Mouse (Mus musculus) neutrophil, adult 5-6 weeks (primary cell): Measurements from ENCODE around the gene Zfhx3. TPM values are rescaled to one million over a fixed set of nuclear protein-coding genes. Genes with fewer than 3 reads are reported as not detected.
A peak's percentile ranks its signal among the peaks of the same experiment; 100 is the strongest.

Experiments
- ATAC-seq: fragments of 151-379, 151-347 bp; 2 replicates; pipeline ENCODE4 v1.8.0; 2017; ENCODE audit warnings: mild to moderate bottlenecking, moderate TSS enrichment; ENCODE audit not compliant: insufficient number of reproducible peaks, poor library complexity, low FRiP score, severe bottlenecking; ENCODE audit errors: extremely low read depth
- total RNA-seq: library from RNA; stranded (forward); fragments of 200-1000 nt; gene quantifications from 2 replicates; pipeline ENCODE4 v1.2.3, GENCODE M21; 2017

Zfhx3 gene
- total RNA-seq, 1 experiment from 2014 or later = 1.7 TPM

DNA sequence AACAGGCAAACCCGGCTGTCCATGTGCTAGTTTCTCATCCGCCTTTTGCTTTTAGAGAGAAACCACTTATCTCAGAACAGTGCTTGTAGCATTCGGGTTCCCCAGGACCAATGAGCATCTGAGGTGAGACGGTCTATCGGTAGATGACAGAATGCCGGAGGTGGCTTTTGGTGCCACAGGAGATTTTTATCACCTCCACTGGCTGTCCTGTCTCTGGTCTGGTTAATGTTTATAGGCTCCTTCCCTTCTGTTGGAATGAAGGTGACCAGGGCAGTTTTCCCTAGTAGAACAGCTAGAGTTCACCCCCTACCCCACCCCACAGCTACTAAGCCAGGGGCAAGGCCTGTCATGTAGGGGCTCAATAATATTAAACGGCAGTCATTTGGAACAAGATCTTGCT lies 825.6 kb downstream of the Zfhx3 start:
- no peak for ATAC-seq

DNA sequence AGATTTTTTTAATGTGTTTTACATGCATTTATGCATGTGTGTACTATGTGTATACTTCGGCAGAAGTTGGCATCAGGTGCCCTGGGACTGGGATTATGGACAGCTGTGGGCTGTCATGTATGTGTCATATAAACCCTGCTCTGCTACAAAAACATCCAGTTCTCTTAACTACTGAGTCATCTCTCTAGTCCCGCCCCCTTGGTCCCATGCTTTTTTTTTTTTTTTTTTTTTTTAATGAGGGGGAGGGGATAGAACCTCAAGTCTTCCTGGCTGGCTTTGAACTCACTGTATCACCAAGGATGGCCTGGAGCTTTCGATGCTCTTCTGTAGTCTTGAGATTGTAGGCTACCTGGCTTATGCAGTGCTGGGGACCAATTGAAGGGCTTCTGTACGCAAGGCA lies 827.9 kb downstream of the Zfhx3 start:
- no peak for ATAC-seq

DNA sequence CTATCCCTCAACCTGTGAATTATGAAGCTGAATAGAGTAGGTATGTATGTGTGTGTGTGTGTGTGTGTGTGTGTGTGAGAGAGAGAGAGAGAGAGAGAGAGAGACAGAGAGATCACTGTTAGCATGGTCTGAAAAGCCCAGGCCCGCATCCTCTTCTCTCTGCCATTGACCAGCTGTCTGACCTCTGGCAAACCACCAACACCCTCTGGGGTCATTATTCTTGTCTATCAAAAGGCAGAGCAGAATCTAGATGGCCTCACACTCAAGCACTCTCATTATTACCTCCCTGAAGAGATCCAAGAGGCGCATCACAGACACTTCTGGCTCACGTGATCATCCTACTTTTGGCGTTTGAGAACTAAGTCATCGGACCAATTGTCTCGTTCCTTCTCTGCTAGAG lies 831.0 kb downstream of the Zfhx3 start:
- ATAC-seq = no peak

DNA sequence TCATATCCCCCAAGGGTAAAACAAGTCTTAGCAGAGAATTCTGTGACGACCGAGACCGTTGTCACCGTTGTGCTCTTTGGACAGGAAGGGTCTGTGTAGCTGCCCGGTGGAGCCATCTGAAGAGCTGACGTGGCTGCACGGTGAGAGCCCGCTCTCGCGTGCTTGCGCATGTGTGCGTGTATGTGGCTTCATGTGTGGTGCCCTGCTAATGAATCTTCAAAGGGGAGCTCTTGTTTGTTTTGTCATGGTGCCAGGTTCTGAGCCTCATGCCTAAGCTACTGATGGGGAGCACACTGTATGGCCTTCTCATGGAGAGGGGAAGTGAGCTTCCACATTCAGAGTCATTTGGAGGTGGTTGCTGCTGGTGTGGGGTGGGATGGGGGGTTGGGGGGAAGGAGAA lies 835.6 kb downstream of the Zfhx3 start:
- no peak for ATAC-seq

DNA sequence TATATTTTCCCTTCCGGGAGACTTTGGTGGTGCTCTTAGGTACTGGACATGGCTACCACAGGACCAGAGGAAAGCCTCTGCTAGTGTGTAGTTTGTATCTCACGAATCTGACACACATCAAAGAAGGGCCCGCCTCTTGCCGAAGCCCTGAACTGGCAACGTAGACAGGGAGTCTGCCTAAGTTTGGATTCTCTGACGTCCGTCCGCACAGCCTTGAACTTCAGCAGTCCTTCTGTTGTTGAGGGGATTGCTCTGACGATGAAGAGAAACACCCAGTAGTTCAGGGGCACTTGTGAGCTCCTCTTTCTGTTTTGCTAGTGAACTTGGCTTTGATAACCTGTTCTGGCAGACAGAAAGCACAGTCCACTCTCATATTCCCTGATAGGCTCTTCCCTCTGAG lies 836.1 kb downstream of the Zfhx3 start:
- no peak for ATAC-seq

DNA sequence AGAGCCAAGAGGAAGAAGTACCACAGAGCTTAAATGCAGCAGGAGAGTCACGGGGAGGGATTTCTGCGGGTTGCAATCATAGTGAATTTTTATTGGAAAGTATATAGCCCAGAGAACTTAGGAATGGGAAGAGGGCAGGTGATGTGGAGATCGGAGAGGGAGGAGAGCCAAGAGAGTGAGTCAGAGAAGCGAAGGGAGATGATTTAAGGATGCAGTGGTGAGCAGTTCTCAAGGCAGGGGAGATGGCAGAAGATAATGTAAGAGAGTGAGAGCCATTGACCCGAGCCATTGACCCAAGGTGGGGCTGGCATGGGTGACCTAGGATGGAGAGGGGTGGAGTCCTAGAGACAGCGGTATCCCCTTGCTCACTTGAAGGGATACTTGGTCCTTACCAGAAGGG lies 838.3 kb downstream of the Zfhx3 start:
- no peak for ATAC-seq

DNA sequence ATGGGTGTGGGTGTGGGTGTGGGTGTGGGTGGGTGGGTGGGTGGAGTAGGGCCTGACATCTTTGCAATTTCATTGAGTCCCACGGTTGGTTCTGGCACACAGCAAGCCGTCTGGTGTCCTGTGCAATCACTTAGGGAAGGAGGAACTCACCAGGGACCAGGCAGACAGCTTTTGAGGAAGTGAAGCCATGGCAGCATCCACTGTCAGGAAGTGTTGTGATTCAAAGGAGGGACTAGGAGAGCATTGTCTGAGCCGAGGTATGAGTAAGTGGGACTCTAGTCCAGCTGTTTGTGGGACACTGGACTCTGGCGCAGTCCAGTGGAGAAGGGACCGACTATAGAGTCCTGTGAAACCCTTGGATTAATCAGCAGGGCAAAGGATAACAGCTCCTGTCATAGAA lies 838.7 kb downstream of the Zfhx3 start:
- ATAC-seq = peak; percentile 67

DNA sequence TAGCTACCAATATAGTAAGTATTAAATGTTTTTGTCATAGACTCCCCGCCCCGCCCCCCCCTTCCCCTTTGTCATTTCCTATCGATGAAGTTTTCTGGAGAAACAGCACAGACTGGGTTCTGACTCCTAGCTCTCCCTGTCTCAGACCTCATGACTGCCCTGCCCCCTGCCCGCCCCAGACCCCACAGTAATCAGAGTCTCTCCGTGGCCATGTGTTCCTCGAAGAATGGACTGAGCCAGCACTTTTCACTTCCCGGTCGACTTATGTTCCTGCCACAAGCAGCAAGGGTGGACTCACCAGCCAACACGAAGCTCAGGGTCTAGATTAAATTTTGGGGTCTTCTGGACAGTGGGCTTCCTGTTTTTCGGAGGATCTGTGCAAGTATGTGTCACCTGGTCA lies 840.7 kb downstream of the Zfhx3 start:
- no peak for ATAC-seq

DNA sequence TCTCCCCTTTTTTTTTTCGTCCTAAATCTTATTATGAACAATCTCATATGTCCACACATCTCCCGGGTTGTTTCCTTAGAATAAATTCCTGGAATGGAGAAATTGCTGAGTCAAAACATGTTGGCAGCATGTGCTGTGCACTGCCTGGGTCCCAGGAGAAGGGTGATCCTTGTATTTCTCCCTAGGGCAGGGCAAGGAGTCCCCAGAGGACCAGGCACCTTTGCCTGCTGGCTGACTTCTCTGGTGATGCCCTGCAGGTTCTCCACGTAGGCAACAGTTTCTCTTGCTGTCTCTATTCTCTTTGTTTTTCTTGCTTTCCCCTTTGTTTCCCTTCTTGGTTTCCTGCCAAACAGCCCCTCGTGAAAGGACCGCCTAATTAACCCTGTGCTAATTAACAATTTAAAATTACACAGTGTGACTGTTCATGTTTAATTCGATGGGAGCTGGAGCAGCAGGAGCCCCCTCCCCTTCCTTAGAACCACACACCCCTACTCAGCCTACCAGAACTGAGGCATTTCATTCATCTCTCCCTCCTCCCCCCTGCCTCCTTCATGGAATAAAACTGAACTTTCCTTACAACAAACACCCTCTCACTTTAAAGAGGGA lies 845.8 kb downstream of the Zfhx3 start:
- no peak for ATAC-seq

DNA sequence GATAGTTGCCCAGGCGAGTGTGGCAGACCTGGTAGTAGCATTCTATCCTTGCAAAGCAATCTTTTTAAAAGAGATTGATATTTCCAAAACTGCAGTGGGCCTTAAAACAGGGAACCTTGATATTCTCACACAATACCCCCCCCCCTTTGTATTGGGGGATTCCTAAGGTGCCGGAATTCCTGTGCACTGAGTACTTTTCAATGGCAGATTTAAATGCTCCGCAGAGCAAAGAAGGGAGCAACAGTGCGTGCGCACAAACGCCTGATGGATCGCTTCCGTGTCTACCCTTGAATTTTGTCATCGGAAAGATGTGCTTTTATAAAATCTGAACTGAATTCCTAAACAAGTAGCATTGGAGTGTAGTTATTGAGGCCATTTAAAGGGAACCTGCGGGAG lies 846.3 kb downstream of the Zfhx3 start:
- ATAC-seq = no peak

DNA sequence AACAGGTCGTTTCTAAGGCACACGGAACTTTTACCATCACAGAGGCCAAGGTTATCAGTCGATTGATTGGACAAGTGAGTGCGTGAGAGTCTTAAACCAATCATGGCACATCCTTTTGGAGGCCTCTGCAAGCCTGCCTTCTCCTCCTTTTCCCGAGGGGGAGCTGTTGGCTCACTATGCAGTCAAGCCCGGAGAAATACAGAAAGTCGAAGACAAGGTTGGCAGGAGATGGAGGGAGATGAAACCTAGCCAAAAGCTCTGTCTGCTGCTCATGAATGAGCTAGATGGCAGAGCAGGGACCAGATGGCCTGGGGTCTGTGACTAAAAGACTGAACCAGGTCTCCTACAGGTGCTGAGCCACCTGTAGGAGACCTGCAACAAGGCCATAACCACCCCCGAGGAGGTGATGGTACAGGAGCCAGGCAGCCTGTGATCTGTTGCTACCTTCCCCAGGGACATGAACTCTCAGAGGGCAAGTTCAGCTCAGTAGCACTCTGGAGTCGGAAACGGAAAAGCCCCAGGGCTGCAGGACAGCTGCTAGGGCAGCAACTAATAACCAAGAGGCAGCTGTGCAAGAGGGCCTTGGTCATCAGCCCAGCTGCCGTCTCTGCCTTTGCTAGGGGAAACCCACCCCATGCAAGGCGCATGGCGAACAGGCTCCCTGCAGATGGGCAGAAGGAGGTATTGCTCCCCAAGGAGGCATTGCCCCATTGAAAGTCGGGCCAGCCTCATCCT lies 848.3 kb downstream of the Zfhx3 start:
- no peak for ATAC-seq

DNA sequence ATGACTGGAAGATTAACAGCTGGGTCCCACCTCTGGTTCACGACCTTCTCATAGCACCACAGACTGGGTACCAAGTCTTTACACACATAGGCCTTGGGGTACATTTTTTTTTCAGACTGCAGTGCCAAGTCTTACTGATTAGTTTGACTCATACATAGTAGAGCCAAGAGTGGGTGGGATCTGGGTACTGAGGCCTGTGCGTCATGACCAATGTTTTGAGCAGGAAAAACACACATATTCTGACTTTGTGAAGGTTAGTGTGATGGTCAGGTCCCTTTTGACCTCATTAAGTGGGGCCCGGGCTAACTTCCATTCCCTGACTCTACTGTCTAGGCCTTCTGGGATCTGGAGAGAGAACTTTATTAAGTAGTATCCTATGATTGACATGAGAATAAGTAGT lies 853.6 kb downstream of the Zfhx3 start:
- no peak for ATAC-seq

DNA sequence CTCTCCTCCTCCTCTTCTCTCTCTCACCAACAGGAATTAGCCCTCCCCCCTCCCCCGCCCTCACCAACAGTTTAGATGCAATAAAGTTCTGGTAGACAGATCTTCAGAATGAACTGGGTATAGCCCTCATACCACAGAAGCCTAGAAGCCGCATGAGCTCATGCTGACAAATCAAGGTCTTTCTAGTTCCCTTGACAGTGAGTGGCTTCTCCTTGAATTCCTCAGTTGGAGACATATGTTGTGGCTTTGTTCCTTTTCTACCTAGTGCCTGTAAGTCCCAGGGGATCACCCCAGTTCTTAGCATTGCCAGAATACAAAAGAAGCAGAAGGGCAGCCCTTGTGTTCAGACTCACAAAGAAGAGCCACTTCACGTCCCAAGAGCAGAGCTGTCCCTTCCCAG lies 854.4 kb downstream of the Zfhx3 start:
- ATAC-seq = no peak

DNA sequence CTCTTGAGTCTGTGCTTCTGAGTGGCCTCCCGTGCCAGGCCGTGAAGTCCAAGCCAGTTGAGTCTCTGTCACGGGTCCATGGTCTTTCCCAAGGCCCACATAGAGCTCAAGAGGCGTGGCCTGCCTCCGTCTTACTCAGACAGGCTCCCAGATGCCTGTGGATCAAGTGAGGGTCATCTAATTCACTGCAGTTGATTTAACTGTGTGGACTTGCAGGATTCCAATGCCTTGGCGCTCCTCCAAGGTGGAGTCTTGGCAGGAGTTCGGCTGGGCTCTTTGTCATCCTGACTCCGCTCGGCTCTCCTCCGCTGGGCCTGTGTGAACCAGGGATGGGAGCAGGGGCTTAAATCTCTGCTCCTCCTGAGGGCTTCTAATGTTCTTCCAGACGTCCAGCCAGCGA lies 855.6 kb downstream of the Zfhx3 start:
- ATAC-seq = no peak

DNA sequence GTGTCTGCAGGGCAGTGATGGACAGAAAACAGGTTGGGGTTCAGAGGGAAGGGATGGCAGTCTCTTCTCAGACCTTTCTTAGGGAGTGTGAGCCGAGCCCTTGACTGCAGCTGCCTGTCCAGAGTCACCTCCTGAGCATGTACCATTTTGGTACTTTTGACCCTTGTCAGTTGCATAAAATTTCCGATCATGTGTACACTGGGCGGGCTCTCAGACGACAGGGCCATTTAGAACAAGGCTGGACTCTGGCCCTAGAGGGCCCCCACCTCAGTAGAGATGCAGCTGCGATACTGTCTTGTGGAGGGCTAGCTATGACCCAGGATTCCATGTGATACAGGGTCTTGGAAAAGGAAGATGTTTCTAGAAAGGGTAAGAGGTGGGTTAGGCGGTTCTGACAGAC lies 856.8 kb downstream of the Zfhx3 start:
- ATAC-seq = no peak

DNA sequence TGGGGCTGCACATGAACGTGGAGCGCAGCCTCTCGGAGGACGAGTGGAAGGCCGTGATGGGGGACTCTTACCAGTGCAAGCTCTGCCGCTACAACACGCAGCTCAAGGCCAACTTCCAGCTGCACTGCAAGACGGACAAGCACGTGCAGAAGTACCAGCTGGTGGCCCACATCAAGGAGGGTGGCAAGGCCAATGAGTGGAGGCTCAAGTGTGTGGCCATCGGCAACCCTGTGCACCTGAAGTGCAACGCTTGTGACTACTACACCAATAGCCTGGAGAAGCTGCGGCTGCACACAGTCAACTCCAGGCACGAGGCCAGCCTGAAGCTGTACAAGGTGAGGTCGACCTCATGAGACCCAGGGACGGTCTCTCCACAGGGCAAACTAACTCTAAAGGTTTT lies 857.9 kb downstream of the Zfhx3 start:
- ATAC-seq = no peak

DNA sequence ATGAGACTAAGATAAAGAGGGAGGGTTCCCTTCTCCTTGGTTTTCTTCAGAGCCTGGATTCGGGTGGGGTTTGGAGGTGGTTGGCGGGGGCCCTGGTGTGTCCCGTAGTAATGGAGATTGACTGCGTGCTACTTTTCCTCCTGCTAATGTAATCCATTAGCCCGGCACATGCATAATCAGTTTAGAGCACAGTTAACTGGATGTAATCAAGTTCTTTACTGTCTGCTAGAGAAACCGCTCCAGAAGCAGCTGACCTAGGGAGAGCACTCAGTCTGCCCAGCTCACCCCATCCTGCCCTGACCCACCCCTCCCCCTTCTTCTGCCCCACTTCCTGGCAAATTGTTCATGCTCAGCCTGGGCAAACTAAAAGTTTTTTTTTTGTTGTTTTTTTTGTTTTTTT lies 860.6 kb downstream of the Zfhx3 start:
- no peak for ATAC-seq

DNA sequence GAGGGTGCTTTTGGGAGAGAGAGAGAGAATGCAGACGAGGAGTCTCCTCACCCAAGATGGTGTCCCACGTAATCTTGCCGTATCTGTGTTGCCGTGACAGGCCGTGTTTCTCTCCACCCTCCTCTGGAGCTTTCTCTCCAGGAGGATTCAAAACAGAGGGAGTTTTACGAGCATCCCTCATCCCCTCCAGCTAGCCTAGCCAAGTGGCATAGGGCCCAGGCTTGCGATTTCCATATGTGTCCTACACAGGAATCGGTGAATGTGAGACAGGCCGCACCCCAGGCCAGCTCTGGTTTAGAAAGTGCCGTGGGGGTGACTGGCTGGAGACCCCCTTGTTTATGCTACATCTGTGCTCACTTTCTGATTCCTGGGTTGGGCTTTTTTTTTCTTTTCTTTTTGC lies 869.2 kb downstream of the Zfhx3 start:
- ATAC-seq = no peak

DNA sequence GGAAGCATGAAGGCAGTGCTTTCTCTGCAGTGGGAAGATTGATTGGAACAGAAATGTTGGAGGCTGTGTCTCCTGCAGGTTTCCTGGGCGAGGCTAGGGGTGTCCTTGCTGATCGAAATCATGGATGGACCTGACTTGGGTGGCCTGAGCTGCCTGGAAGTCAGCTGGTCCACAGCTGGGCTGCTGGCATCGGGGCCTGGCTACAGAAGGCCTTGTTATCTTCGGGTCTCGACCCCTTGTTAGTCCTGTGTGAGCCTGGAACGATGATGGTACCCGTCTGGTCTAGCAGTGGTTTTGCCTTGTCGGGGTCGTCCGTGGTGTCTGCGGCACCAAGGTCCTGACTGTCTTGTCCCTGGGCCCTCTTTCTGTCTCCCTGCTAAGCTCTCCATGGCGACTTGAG lies 870.9 kb downstream of the Zfhx3 start:
- ATAC-seq = no peak

DNA sequence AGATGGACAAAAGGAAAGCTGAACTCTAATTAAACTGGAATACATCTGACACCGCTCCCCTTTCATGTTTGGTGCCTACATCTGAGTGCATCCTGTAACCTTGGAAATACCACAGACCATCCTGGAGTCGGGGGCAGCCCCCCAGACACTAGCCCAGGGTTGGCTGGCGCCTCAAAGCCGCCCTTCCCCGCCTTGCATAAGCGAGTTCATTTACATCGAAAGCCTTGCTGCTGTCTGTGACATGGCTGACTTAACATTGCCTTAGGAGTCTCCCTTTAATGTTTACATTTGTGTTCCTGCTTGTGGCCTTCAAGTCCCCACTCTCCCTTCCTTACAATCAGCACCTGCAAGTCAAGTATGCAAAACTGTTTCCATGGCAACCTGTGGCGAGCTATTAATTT lies 876.8 kb downstream of the Zfhx3 start:
- no peak for ATAC-seq

DNA sequence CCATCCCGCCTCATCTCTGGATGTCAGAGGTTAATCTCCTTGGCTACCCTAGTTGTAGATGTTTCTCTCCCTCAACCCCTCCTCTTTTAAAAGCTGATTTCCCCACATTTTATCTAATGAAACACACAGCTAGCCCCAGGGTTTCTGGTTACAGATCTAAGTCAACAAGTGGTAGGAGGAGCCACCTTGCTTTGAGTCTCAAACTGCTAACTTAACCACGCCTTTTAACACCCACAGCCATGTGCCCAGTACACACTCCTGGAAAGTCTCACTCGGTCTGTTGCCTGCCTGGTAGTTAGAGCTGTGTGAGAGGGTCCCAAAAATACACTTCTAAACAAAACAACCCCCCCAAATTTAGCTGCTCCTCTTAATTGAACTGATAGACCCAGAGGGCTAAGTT lies 877.4 kb downstream of the Zfhx3 start:
- no peak for ATAC-seq
